Mouse (Mus musculus) neural tube, embryonic 11.5 days (tissue): ENCODE results near the gene Cacna1c. TPM values are rescaled to one million over a fixed set of nuclear protein-coding genes. Genes with fewer than 3 reads are reported as not detected.

Experiments
- ATAC-seq: fragments of 200-750 bp; cut with Nextera tagmentation; 2 replicates; pipeline ENCODE4 v1.8.0; 2017; ENCODE audit warnings: moderate number of reproducible peaks, mild to moderate bottlenecking, moderate TSS enrichment, moderate library complexity; ENCODE audit not compliant: insufficient read depth, low FRiP score, low TSS enrichment
- DNase-seq: peaks from one replicate; pipeline ENCODE4 v3.0.0-alpha.2; 2015; ENCODE audit warnings: low spot score
- H3K27ac ChIP-seq: fragments of 300-500 bp; sonication (generic); 2 replicates; pipeline ENCODE4 v1.5.1; 2014; ENCODE audit warnings: low read depth, mild to moderate bottlenecking, low read length
- H3K27me3 ChIP-seq: fragments of 300-500 bp; sonication (generic); 2 replicates; pipeline ENCODE4 v1.6.1; 2014; ENCODE audit warnings: mild to moderate bottlenecking, low read length, mixed read lengths; ENCODE audit not compliant: control insufficient read depth, insufficient read depth
- H3K36me3 ChIP-seq: fragments of 300-500 bp; sonication (generic); 2 replicates; pipeline ENCODE4 v1.6.1; 2014; ENCODE audit warnings: mild to moderate bottlenecking, low read length, moderate library complexity, mixed read lengths; ENCODE audit not compliant: control insufficient read depth, insufficient read depth
- H3K4me1 ChIP-seq: fragments of 300-500 bp; sonication (generic); 2 replicates; pipeline ENCODE4 v1.6.1; 2014; ENCODE audit warnings: low read length, mixed read lengths; ENCODE audit not compliant: control insufficient read depth, insufficient read depth
- H3K4me2 ChIP-seq: fragments of 300-500 bp; sonication (generic); 2 replicates; pipeline ENCODE4 v1.6.1; 2014; ENCODE audit warnings: low read depth, mild to moderate bottlenecking, moderate library complexity
- H3K4me3 ChIP-seq: fragments of 300-500 bp; sonication (generic); 2 replicates; pipeline ENCODE4 v1.5.1; 2014; ENCODE audit warnings: low read depth, low read length
- H3K9ac ChIP-seq: fragments of 300-500 bp; sonication (generic); 2 replicates; pipeline ENCODE4 v1.6.1; 2014; ENCODE audit warnings: mild to moderate bottlenecking, low read length
- H3K9me3 ChIP-seq: fragments of 300-500 bp; sonication (generic); 2 replicates; pipeline ENCODE4 v1.6.1; 2016; ENCODE audit warnings: low read length; ENCODE audit not compliant: control insufficient read depth
- WGBS: fragments of 180-500 bp; shearing (Covaris S2); extraction: QIAGEN DNeasy Blood & Tissue Kit; methylation state at CpG from one replicate; pipeline ENCODE4 v1.1.7; 2014; 5-methylcytosine and 5-hydroxymethylcytosine counted together
- polyA plus RNA-seq: library from polyadenylated mRNA; unstranded; fragments of >200 nt; fragmentation: Nextera tagmentation; extraction: Ambion mirVana; gene quantifications from 2 replicates; pipeline ENCODE4 v1.2.1, GENCODE M21; 2014

Gene Cacna1c
- polyA plus RNA-seq, 1 experiment from 2014 or later = 3.3 TPM

DNA sequence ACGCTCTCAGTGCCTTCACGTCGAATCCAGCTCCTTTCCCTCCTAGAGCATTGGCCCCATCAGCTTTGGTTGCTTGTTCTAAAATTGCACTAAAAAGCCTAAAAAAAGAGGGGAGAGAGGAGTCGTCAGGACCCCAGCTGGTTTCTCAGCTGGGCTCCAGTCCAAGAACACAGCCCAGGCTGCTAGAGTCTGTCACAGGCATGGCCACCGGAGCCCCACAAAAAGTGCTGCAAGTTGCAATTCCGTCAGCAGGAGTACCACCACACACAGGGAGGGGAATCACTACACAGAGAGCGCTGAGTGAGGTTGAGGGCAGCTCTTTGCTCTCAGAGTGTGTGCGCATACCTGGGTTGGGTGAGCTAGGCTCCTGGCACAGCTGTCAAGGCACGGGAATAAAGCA, 419.8 kb downstream of the Cacna1c start:
- ATAC-seq (no peak), DNase-seq (no peak)
- no peak overlapping the region for H3K4me2 ChIP-seq
- H3K9me3 ChIP-seq = no peaks in the 10 kb centered on the region
- H3K9ac ChIP-seq = no peak overlapping the region
- no peak overlapping the region for H3K4me3 ChIP-seq
- no peak overlapping the region for H3K27ac ChIP-seq
- H3K4me1 ChIP-seq = no peaks in the 10 kb centered on the region
- H3K27me3 ChIP-seq = no peaks in the 10 kb centered on the region
- WGBS = 84% methylated on average over 9 of the region's 9 CpGs
- no peaks in the 10 kb centered on the region for H3K36me3 ChIP-seq

DNA sequence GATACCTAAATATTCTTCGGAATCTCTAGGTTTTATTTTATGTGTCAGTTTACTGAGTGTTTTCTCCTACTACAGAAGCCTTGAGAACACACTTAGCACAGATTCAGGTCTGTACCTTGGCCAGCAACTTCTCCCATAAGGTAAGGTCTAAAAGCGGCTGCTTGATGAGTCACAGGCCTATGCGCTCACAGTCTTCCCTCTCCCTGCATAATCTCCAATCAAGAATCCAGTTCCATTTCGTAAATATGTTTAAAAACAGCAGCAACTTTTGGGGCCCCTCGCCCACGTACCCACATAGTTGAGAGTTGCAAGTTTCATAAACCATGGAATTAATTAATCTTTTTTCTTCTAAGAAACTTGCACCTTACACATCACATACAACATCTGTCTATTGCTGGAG, 423.6 kb downstream of the Cacna1c start:
- Histone ChIP-seq H3K9me3 (no peaks in the 10 kb centered on the region), H3K9ac (no peak overlapping the region), H3K27ac (no peak overlapping the region), H3K4me3 (no peak overlapping the region), H3K27me3 (no peaks in the 10 kb centered on the region), H3K36me3 (no peaks in the 10 kb centered on the region), H3K4me2 (no peak overlapping the region), H3K4me1 (no peaks in the 10 kb centered on the region)
- DNase-seq = no peak
- ATAC-seq = no peak
- 93% methylated on average over 6 of the region's 6 CpGs for whole genome bisulfite sequencing

DNA sequence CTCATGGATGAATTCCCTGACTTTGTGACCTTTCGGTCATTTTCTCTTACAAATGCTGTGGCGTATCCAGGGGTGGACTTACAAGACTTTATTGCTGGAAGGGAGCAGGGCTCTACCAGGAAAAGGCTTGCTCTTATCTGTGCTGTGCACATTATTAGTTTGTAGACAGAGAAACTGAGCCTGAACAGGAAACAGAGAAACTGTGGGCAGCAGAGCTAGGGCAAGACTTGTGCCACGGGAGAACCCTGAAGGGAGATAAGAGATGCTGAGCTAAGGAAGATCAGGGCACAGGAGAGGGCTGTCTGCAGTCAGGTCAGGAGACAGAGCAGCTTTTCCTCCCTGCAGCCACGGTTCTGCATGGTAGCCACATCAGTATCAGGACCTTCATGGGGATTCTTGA, 425.1 kb downstream of the Cacna1c start:
- DNase-seq = no peak
- Histone ChIP-seq H3K9me3 (no peaks in the 10 kb centered on the region), H3K4me2 (no peak overlapping the region), H3K4me3 (no peak overlapping the region), H3K36me3 (no peaks in the 10 kb centered on the region), H3K4me1 (no peaks in the 10 kb centered on the region), H3K27ac (no peak overlapping the region), H3K9ac (no peak overlapping the region), H3K27me3 (no peaks in the 10 kb centered on the region)
- 92% methylated on average over 4 of the region's 4 CpGs for WGBS
- no peak for ATAC-seq

DNA sequence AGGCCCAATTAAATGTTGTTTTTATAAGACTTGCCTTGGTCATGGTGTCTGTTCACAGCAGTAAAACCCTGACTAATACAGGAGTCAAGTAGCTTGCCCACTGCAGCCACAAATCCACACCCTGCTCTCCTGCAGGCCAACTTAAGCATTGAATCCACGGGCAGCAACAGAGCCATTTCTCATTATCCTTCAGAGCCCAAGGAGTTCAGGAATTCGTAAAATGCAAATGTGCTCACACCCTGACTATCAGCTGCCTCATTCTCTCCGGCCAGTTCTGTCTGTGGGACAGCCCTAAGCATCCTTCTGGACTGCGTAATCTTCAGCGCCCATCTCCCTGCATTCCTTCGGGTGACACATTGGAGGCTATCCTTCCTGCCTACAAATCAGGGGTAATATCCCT, 425.8 kb downstream of the Cacna1c start:
- Histone ChIP-seq H3K9me3 (no peaks in the 10 kb centered on the region), H3K36me3 (no peaks in the 10 kb centered on the region), H3K27me3 (no peaks in the 10 kb centered on the region), H3K4me1 (no peaks in the 10 kb centered on the region), H3K4me3 (no peak overlapping the region), H3K4me2 (no peak overlapping the region), H3K27ac (no peak overlapping the region), H3K9ac (no peak overlapping the region)
- DNase-seq (no peak), ATAC-seq (no peak)
- WGBS = 79% methylated on average over 6 of the region's 6 CpGs

DNA sequence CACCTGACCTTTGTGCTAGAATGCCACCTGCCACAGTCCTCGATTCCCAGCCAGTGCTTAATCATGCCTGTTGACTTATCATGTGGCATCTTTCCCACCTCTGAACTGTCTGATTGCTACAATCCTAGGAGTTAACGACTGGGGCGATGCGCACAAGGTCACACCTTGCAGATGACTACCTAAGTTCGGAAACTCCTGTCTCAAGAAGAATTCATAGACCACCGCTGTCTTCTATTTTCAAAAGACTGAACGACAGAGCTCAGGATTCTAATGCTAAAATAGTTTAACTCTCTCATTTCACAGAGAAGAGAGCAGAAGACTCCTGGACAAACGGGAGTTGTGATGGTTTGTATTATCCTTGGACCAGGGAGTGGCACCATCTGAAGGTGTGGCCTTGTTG, 426.4 kb downstream of the Cacna1c start:
- WGBS = 89% methylated on average over 8 of the region's 8 CpGs
- no peaks in the 10 kb centered on the region for H3K9me3 ChIP-seq
- no peaks in the 10 kb centered on the region for H3K36me3 ChIP-seq
- no peaks in the 10 kb centered on the region for H3K27me3 ChIP-seq
- no peaks in the 10 kb centered on the region for H3K4me1 ChIP-seq
- H3K27ac ChIP-seq = no peak overlapping the region
- H3K9ac ChIP-seq = no peak overlapping the region
- ATAC-seq = no peak
- DNase-seq = no peak
- no peak overlapping the region for H3K4me2 ChIP-seq
- no peak overlapping the region for H3K4me3 ChIP-seq

DNA sequence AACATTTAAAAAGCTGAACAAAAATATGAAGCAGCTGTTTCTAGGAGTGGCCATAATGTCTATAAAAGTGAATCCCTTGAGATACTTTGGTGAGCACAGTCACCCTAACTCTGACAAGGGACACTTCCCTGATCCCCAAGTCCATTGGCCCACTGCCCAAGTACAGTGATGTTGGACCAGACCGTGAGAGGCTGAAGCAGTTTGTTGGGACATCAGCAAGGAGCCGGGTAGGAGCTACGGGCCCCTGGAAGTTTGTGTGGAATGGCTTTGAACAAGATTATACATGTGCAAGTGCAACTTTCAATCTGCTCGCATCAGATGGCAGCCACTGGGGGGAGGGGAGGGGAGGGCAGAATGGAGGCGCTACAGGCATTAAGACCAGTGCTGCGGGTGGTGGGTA, 428.5 kb downstream of the Cacna1c start:
- Histone ChIP-seq H3K36me3 (no peaks in the 10 kb centered on the region), H3K4me2 (no peak overlapping the region), H3K4me3 (no peak overlapping the region), H3K9me3 (no peaks in the 10 kb centered on the region), H3K4me1 (no peaks in the 10 kb centered on the region), H3K27me3 (no peaks in the 10 kb centered on the region), H3K9ac (no peak overlapping the region), H3K27ac (no peak overlapping the region)
- ATAC-seq (no peak), DNase-seq (no peak)
- WGBS = 76% methylated on average over 6 of the region's 6 CpGs

DNA sequence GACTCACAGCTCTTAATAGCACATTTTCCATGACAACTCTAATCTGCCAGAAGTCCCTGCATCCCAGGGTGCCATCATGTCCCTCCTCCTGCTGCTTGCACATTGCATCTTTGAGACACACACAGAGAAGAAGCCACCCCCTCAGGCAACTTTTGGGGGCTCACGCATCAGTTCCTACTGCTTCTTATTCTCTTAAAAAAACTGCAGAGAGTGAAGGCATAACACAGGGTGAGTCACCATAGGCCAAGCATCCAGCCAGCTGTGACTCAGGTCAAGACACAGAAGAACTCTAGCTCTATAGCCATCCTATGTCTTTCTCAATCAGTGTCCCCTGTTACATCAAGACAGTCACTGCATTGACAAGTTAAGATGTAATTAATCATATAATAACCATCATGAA, 431.0 kb downstream of the Cacna1c start:
- no peaks in the 10 kb centered on the region for H3K4me1 ChIP-seq
- H3K27ac ChIP-seq = no peak overlapping the region
- H3K36me3 ChIP-seq = no peaks in the 10 kb centered on the region
- DNase-seq = no peak
- no peak overlapping the region for H3K4me2 ChIP-seq
- H3K27me3 ChIP-seq = no peaks in the 10 kb centered on the region
- H3K9me3 ChIP-seq = no peaks in the 10 kb centered on the region
- H3K9ac ChIP-seq = no peak overlapping the region
- 83% methylated on average over 1 of the region's 1 CpGs for WGBS
- H3K4me3 ChIP-seq = no peak overlapping the region
- no peak for ATAC-seq

DNA sequence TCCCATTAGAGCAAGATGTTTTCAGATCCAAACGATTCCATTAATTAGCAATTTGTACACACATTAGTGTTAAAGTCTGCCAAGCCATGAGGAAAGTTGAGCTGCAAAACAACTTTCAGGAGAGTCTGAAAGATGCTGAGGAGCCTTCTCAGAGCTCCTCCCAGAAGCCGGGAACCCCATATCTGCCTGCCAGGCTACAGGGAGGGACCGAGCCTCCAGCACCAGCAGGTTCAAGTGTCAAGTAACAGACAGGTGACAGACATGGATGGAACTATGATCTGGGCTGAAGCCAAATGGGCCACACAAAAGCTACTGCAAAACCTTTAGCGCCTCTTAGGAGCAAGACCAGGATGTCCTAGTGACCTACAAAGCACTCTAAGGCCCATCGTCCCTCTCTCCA, 437.2 kb downstream of the Cacna1c start:
- no peaks in the 10 kb centered on the region for H3K9me3 ChIP-seq

DNA sequence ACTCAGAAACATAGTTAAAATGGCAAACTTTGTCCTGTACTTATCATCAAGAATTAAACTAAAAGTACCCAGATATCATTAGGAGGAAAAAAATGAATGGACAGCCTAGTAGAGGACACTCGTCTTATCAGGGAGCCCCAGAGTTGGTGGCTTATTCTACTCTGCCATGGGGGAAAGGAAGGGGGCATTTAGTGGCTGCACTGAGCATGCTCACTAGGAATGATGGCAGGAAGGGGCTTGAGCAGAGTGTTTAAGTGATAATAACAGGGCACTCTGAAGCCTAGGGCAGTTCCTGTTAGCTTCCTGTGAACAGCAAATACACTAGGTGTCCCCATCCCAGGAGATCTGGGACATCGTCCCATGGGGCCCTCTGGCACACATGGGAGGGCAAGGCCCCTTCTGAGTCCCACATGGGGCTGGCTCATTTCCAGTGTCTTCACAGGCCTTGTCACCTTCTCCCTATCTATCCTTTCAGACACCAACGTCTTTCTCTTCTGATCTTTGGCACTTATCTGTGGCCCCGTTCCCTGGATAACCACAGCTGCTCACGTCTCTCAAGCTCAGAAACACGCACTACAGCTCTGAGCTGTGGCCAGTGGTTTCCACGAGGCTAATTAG, 437.8 kb downstream of the Cacna1c start:
- no peak for ATAC-seq
- Histone ChIP-seq H3K4me1 (0 out of 2 replicates have a peak, but pooled peaks cover 3% of the 10 kb centered on the region), H3K36me3 (no peaks in the 10 kb centered on the region), H3K9me3 (no peaks in the 10 kb centered on the region), H3K9ac (no peak overlapping the region), H3K4me2 (no peak overlapping the region), H3K27me3 (no peaks in the 10 kb centered on the region), H3K4me3 (no peak overlapping the region), H3K27ac (no peak overlapping the region)
- WGBS = 71% methylated on average over 7 of the region's 7 CpGs
- DNase-seq = no peak

More for the DNA sequence above, 437.2 kb downstream of the Cacna1c start:
- Histone ChIP-seq H3K27ac (no peak overlapping the region), H3K4me1 (0 out of 2 replicates have a peak, but pooled peaks cover 3% of the 10 kb centered on the region), H3K36me3 (no peaks in the 10 kb centered on the region), H3K9ac (no peak overlapping the region), H3K4me3 (no peak overlapping the region), H3K27me3 (no peaks in the 10 kb centered on the region), H3K4me2 (no peak overlapping the region)
- DNase-seq = no peak
- 90% methylated on average over 5 of the region's 5 CpGs for WGBS
- ATAC-seq = no peak
